Mouse (Mus musculus) bone marrow, adult 2 months (tissue): Measurements from ENCODE around the gene Poglut1.

Experiments used
- CTCF ChIP-seq: fragments of 200-500 bp; IDR thresholded peaks from 2 replicates; pipeline ENCODE4 v1.5.1; 2011; ENCODE audit warnings: low read length, control low read depth; ENCODE audit not compliant: control insufficient read depth, insufficient read depth
- POLR2A ChIP-seq: fragments of 200-500 bp; IDR thresholded peaks from 2 replicates; pipeline ENCODE4 v1.6.1; 2011; ENCODE audit warnings: low read depth, mild to moderate bottlenecking, control low read depth, low read length, borderline replicate concordance; ENCODE audit not compliant: control insufficient read depth

DNA sequence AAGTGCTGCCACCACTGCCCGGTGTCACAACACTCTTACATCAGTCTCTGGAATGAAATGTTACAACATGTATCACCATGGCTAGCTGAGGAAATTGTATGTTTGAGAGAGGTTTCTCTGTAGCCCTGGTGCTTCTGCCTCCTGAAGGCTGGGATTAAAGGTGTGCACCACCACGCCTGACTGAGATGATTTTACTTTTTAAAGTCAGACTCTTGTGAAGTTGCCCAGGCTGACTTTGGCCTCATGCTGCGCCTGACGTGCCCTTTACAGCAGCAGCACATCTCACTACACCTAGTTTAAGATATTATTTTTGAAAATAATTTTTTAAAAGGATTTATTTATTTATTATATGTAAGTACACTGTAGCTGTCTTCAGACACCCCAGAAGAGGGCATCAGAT lies 42.9 kb upstream of the Poglut1 start:
- TF ChIP-seq POLR2A (no peak), CTCF (no peak)
